Mouse (Mus musculus): Measurements from ENCODE around the gene Cd3eap.

Gene Cd3eap

GRCm38 (mm10) chr7:19359299-19359891 lies at the start of gene Cd3eap, which contains the start of gene Ppp1r13l:
Cd3eap (minus strand) TSS chr7:19359483.
Ppp1r13l (plus strand) TSS chr7:19359749.
- peak; percentile 66 for DNase-seq (ENCODE audit: low read depth, low spot score)

- peak; percentile 70 for DNase-seq (ENCODE audit: low read depth, low spot score)
Observed at GRCm38 (mm10) chr7:19405417-19405816, 46.1 kb upstream of the Cd3eap start.

GRCm38 (mm10) chr7:19404476-19404875 lies 45.2 kb upstream of the Cd3eap start, which contains the start of gene Ckm:
Ckm (plus strand) TSS chr7:19404776.
- DNase-seq (ENCODE audit: low read depth, low spot score), result no peak

- DNase-seq (ENCODE audit: low read depth, low spot score), result no peak
Observed at GRCm38 (mm10) chr7:19403731-19404296, 44.5 kb upstream of the Cd3eap start, which contains the start of gene Klc3. Klc3 (minus strand) TSS chr7:19404104.

- DNase-seq (ENCODE audit: low read depth, low spot score), result no peak
Observed at GRCm38 (mm10) chr7:19402535-19403112, 43.3 kb upstream of the Cd3eap start.

- no peak for DNase-seq (ENCODE audit: low read depth, low spot score)
Observed at GRCm38 (mm10) chr7:19400946-19401345, 41.7 kb upstream of the Cd3eap start.

GRCm38 (mm10) chr7:19399496-19400280 lies 40.4 kb upstream of the Cd3eap start:
- no peak for DNase-seq (ENCODE audit: low read depth, low spot score)

GRCm38 (mm10) chr7:19394484-19394883 lies 35.2 kb upstream of the Cd3eap start:
- DNase-seq (ENCODE audit: low read depth, low spot score), result no peak

- no peak for DNase-seq (ENCODE audit: low read depth, low spot score)
Observed at GRCm38 (mm10) chr7:19388699-19389413, 29.6 kb upstream of the Cd3eap start.

- DNase-seq (ENCODE audit: low read depth, low spot score), result no peak
Observed at GRCm38 (mm10) chr7:19383708-19384107, 24.4 kb upstream of the Cd3eap start.

GRCm38 (mm10) chr7:19382166-19382541 lies 22.9 kb upstream of the Cd3eap start:
- DNase-seq (ENCODE audit: low read depth, low spot score), result no peak

- peak; percentile 98 for DNase-seq (ENCODE audit: low read depth, low spot score)
Observed at GRCm38 (mm10) chr7:19381377-19382165, 22.3 kb upstream of the Cd3eap start, which contains the start of gene Ercc2. Ercc2 (plus strand) TSS chr7:19382010.

- DNase-seq (ENCODE audit: low read depth, low spot score), result no peak
Observed at GRCm38 (mm10) chr7:19378049-19378448, 18.8 kb upstream of the Cd3eap start.

- no peak for DNase-seq (ENCODE audit: low read depth, low spot score)
Observed at GRCm38 (mm10) chr7:19376019-19376418, 16.7 kb upstream of the Cd3eap start.

GRCm38 (mm10) chr7:19375368-19375767 lies 16.1 kb upstream of the Cd3eap start:
- DNase-seq (ENCODE audit: low read depth, low spot score), result no peak

GRCm38 (mm10) chr7:19373367-19373766 lies 14.1 kb upstream of the Cd3eap start:
- no peak for DNase-seq (ENCODE audit: low read depth, low spot score)

GRCm38 (mm10) chr7:19369823-19370425 lies 10.6 kb upstream of the Cd3eap start:
- DNase-seq (ENCODE audit: low read depth, low spot score), result no peak

GRCm38 (mm10) chr7:19368380-19368779 lies 9.1 kb upstream of the Cd3eap start:
- DNase-seq (ENCODE audit: low read depth, low spot score), result no peak

GRCm38 (mm10) chr7:19365376-19365775 lies 6.1 kb upstream of the Cd3eap start:
- no peak for DNase-seq (ENCODE audit: low read depth, low spot score)

GRCm38 (mm10) chr7:19363881-19364280 lies 4.6 kb upstream of the Cd3eap start:
- no peak for DNase-seq (ENCODE audit: low read depth, low spot score)
